9 mouse cellular contexts compared by ENCODE assay signal in genomic region chr2:34826460-34827231, GRCm38 (mm10). TPM values are rescaled to one million over a fixed set of nuclear protein-coding genes. Genes with fewer than 3 reads are reported as not detected.
A peak's percentile ranks its signal among the peaks of the same experiment; 100 is the strongest.
DNase-seq lines count a peak whose midpoint lies in the region; ATAC-seq and TF ChIP-seq lines count a peak whose summit lies in the region.
"Had no signal": no experiment of that assay in that cellular context is flagged by ENCODE, and none has a peak within 500 bp of the region (broad histone marks: within the 10 kb centered on the region; RNA-seq: fewer than 3 reads in every experiment).

No protein-coding gene starts in this region.

- H3K4me1 ChIP-seq in ES-E14 (ENCODE audit: control insufficient read depth in 2 of 2, insufficient read depth in 2 of 2, low read length in 2 of 2, poor library complexity in 1 of 2): peaks cover 3 to 5% of the 10 kb centered on the region in 2 experiments; a peak in 1 of 4 replicates
- H3K4me1 ChIP-seq in forebrain, embryonic 14.5 days (ENCODE audit: control insufficient read depth, insufficient read depth, low read length): peaks cover 3% of the 10 kb centered on the region; the same call in 1 of the 2 replicates
- H3K4me1 ChIP-seq in limb, embryonic 12.5 days (replicated peaks): peaks cover 19% of the 10 kb centered on the region
- H3K4me1 ChIP-seq in neural tube, embryonic 13.5 days (replicated peaks): peaks cover 27% of the 10 kb centered on the region

- in situ Hi-C loops in ES-E14 (cut with MboI; ENCODE audit: low sequenced_read_pairs in 2 of 2, unreplicated experiment in 2 of 2): loop anchor here in 1 of 2 experiments (25.0 kb wide), 1 partner anchor 286 kb away; the partner anchor contains the start of genes AI182371 and Cntrl

- peak overlapping the region; percentile 84 for H3K4me2 ChIP-seq in forebrain, embryonic 14.5 days (ENCODE audit: low read length)
- peak overlapping the region; percentile 84 for H3K4me2 ChIP-seq in limb, embryonic 12.5 days
- H3K4me2 ChIP-seq in neural tube, embryonic 13.5 days: peak overlapping the region; percentile 88

- H3K4me3 ChIP-seq in ES-E14 (ENCODE audit: insufficient read depth in 1 of 2, low read depth in 1 of 2, low read length in 2 of 2, poor library complexity in 1 of 2, severe bottlenecking in 1 of 2): peak overlapping the region; percentile 79 to 82
- peak overlapping the region; percentile 90 for H3K4me3 ChIP-seq in forebrain, embryonic 14.5 days (ENCODE audit: low read depth, low read length)
- peak overlapping the region; percentile 97 for H3K4me3 ChIP-seq in limb, embryonic 12.5 days (replicated peaks)
- peak overlapping the region; percentile 98 for H3K4me3 ChIP-seq in neural tube, embryonic 13.5 days

- peak; percentile 36; the same call in 1 of the 2 replicates for ATAC-seq in forebrain, embryonic 14.5 days
- no peak; the same call in 1 of the 2 replicates for ATAC-seq in limb, embryonic 12.5 days (ENCODE audit: insufficient number of reproducible peaks, insufficient read depth, low FRiP score, low TSS enrichment, low read depth)
- peak; percentile 48; the same call in 1 of the 2 replicates for ATAC-seq in neural tube, embryonic 13.5 days (ENCODE audit: low read depth)

- peak; percentile 81 for DNase-seq in heart, adult 11 months
- DNase-seq in heart, adult 8-10 months (ENCODE audit: low spot score): no peak
- DNase-seq in ES-E14 (ENCODE audit: low read depth, low spot score) (no peak), MN1 (ENCODE audit: low spot score) (no peak)
- no peak for DNase-seq in forebrain, embryonic 14.5 days (ENCODE audit: low spot score)
- DNase-seq in gastrocnemius, postnatal 36 days: no peak

- intact Hi-C loops in gastrocnemius, postnatal 36 days (cut with DNase I): loop anchor here (5.0 kb wide), 1 partner anchor 41 kb away; no protein-coding TSS in a partner anchor

- H3K27me3 ChIP-seq in forebrain, embryonic 14.5 days (replicated peaks; ENCODE audit: control insufficient read depth, insufficient read depth, low read length): 0 out of 2 replicates have a peak, but pooled peaks cover 3% of the 10 kb centered on the region
- no peaks in the 10 kb centered on the region for H3K27me3 ChIP-seq in limb, embryonic 12.5 days
- peaks cover 4% of the 10 kb centered on the region; the same call in 1 of the 2 replicates for H3K27me3 ChIP-seq in neural tube, embryonic 13.5 days
- H3K27me3 ChIP-seq: Patski had no signal

- 41% methylated on average over 20 of the region's 21 CpGs for WGBS in forebrain, embryonic 14.5 days
- 37% methylated on average over 20 of the region's 21 CpGs for WGBS in limb, embryonic 12.5 days
- WGBS in neural tube, embryonic 13.5 days: 35% methylated on average over 20 of the region's 21 CpGs

- H3K9me3 ChIP-seq in ES-E14 (ENCODE audit: control insufficient read depth, insufficient read depth, low read depth, low read length): no peaks in the 10 kb centered on the region
- H3K9me3 ChIP-seq in forebrain, embryonic 14.5 days (replicated peaks; ENCODE audit: control insufficient read depth, low read length): 0 out of 2 replicates have a peak, but pooled peaks cover 6% of the 10 kb centered on the region
- no peaks in the 10 kb centered on the region for H3K9me3 ChIP-seq in limb, embryonic 12.5 days
- no peaks in the 10 kb centered on the region for H3K9me3 ChIP-seq in neural tube, embryonic 13.5 days

- H3K9ac ChIP-seq in ES-E14 (ENCODE audit: insufficient read depth, low read depth, low read length, poor library complexity, severe bottlenecking): peak overlapping the region; percentile 87
- H3K9ac ChIP-seq in forebrain, embryonic 14.5 days (ENCODE audit: low read length): peak overlapping the region; percentile 91
- H3K9ac ChIP-seq in limb, embryonic 12.5 days (replicated peaks): peak overlapping the region; percentile 95
- peak overlapping the region; percentile 96 for H3K9ac ChIP-seq in neural tube, embryonic 13.5 days

- peak overlapping the region; percentile 35; the same call in 1 of the 2 replicates for H3K27ac ChIP-seq in ES-E14 (ENCODE audit: insufficient read depth, low read depth, low read length, poor library complexity, severe bottlenecking)
- H3K27ac ChIP-seq in forebrain, embryonic 14.5 days (ENCODE audit: low read depth, low read length): 0 out of 2 replicates have a peak overlapping the region, but pooled peaks have one; percentile 27
- peak overlapping the region; percentile 83; the same call in 1 of the 2 replicates for H3K27ac ChIP-seq in limb, embryonic 12.5 days
- peak overlapping the region; percentile 71 for H3K27ac ChIP-seq in neural tube, embryonic 13.5 days (replicated peaks)

- H3K36me3 ChIP-seq in ES-E14 (ENCODE audit: control insufficient read depth, insufficient read depth, low read length, poor library complexity, severe bottlenecking): no peaks in the 10 kb centered on the region
- peaks cover 6% of the 10 kb centered on the region; the same call in 1 of the 2 replicates for H3K36me3 ChIP-seq in forebrain, embryonic 14.5 days (ENCODE audit: control insufficient read depth, insufficient read depth, low read length)
- peaks cover 9% of the 10 kb centered on the region for H3K36me3 ChIP-seq in limb, embryonic 12.5 days
- H3K36me3 ChIP-seq in neural tube, embryonic 13.5 days: peaks cover 9% of the 10 kb centered on the region; the same call in 1 of the 2 replicates

TF ChIP-seq in ES-E14, 5 proteins besides CTCF, POLR2A, EP300 and RAD21:
- peak; percentile 75 for TF ChIP-seq ZNF384 (IDR thresholded peaks at IDR 0.05; ENCODE audit: low read depth, low read length)
- TF ChIP-seq HCFC1 (IDR thresholded peaks at IDR 0.05; ENCODE audit: borderline replicate concordance, insufficient read depth, low read length): no peak

RNA-seq across cellular contexts. Expression of gene Fbxw2, which starts 0.5 kb away (rescaled TPM):
- total RNA-seq in heart, adult 8-10 months (2022): 10 to 100 TPM; 41.3 to 48.6 (median 45.1) TPM
- total RNA-seq in ES-E14 (2012; rRNA removed): 50.9 and 57.2 TPM in 2 replicates
- polyA plus RNA-seq in forebrain, embryonic 14.5 days (2014; fragmentation: Nextera tagmentation; extraction: Ambion mirVana): 78.6 and 78.9 TPM in 2 replicates
- 83.0 and 86.8 TPM in 2 replicates for polyA plus RNA-seq in limb, embryonic 12.5 days (2016; fragmentation: Nextera tagmentation; extraction: Ambion mirVana)
- polyA plus RNA-seq in neural tube, embryonic 13.5 days (2015; fragmentation: Nextera tagmentation; extraction: Ambion mirVana): 76.6 and 80.1 TPM in 2 replicates
- total RNA-seq in gastrocnemius, postnatal 36 days (2021): 10 to 100 TPM; 43.9 to 46.6 TPM

RNA-seq across cellular contexts. Expression of gene Gm34653, which starts 6.2 kb away (rescaled TPM):
- total RNA-seq in heart, adult 8-10 months (2022): not detected
- 0.53 and 0.62 TPM in 2 replicates for total RNA-seq in ES-E14 (2012; rRNA removed)
- polyA plus RNA-seq in forebrain, embryonic 14.5 days (2014; fragmentation: Nextera tagmentation; extraction: Ambion mirVana): not detected in 2 replicates
- polyA plus RNA-seq in limb, embryonic 12.5 days (2016; fragmentation: Nextera tagmentation; extraction: Ambion mirVana): 0.13 and 0.17 TPM in 2 replicates
- polyA plus RNA-seq in neural tube, embryonic 13.5 days (2015; fragmentation: Nextera tagmentation; extraction: Ambion mirVana): not detected in 2 replicates
- total RNA-seq in gastrocnemius, postnatal 36 days (2021): not detected

RNA-seq across cellular contexts. Expression of gene Rabepk, which starts 26.9 kb away (rescaled TPM):
- 10 to 100 TPM; 10.2 to 14.5 (median 11.3) TPM for total RNA-seq in heart, adult 8-10 months (2022)
- 32.7 and 34.7 TPM in 2 replicates for total RNA-seq in ES-E14 (2012; rRNA removed)
- 26.9 and 29.3 TPM in 2 replicates for polyA plus RNA-seq in forebrain, embryonic 14.5 days (2014; fragmentation: Nextera tagmentation; extraction: Ambion mirVana)
- 33.4 and 35.7 TPM in 2 replicates for polyA plus RNA-seq in limb, embryonic 12.5 days (2016; fragmentation: Nextera tagmentation; extraction: Ambion mirVana)
- 25.7 and 27.1 TPM in 2 replicates for polyA plus RNA-seq in neural tube, embryonic 13.5 days (2015; fragmentation: Nextera tagmentation; extraction: Ambion mirVana)
- 1 to 10 TPM; 7.5 to 8.6 TPM for total RNA-seq in gastrocnemius, postnatal 36 days (2021)

RNA-seq across cellular contexts. Expression of gene Cutal, which starts 47.5 kb away (rescaled TPM):
- total RNA-seq in heart, adult 8-10 months (2022): 1 to 10 TPM in 2 of 4 experiments, under 1 TPM in 2; 0.87 to 2.1 (median 1.1) TPM
- 0.22 and 0.42 TPM in 2 replicates for total RNA-seq in ES-E14 (2012; rRNA removed)
- 0.08 and 0.16 TPM in 2 replicates for polyA plus RNA-seq in forebrain, embryonic 14.5 days (2014; fragmentation: Nextera tagmentation; extraction: Ambion mirVana)
- polyA plus RNA-seq in limb, embryonic 12.5 days (2016; fragmentation: Nextera tagmentation; extraction: Ambion mirVana): 0.15 TPM in 1 of 2 replicates, not detected in the other
- 0.21 and 0.30 TPM in 2 replicates for polyA plus RNA-seq in neural tube, embryonic 13.5 days (2015; fragmentation: Nextera tagmentation; extraction: Ambion mirVana)
- total RNA-seq in gastrocnemius, postnatal 36 days (2021): under 1 TPM in 1 of 2 experiments, not detected in 1; 0.39 TPM

RNA-seq across cellular contexts. Expression of gene Psmd5, which starts 48.1 kb away (rescaled TPM):
- 10 to 100 TPM; 11.2 to 13.0 (median 11.9) TPM for total RNA-seq in heart, adult 8-10 months (2022)
- 42.4 and 50.6 TPM in 2 replicates for total RNA-seq in ES-E14 (2012; rRNA removed)
- polyA plus RNA-seq in forebrain, embryonic 14.5 days (2014; fragmentation: Nextera tagmentation; extraction: Ambion mirVana): 120 and 129 TPM in 2 replicates
- polyA plus RNA-seq in limb, embryonic 12.5 days (2016; fragmentation: Nextera tagmentation; extraction: Ambion mirVana): 104 TPM in 2 replicates
- polyA plus RNA-seq in neural tube, embryonic 13.5 days (2015; fragmentation: Nextera tagmentation; extraction: Ambion mirVana): 87.4 and 90.4 TPM in 2 replicates
- total RNA-seq in gastrocnemius, postnatal 36 days (2021): 10 to 100 TPM in 1 of 2 experiments, 1 to 10 TPM in 1; 8.8 to 13.3 TPM

Comparison
In these comparisons a context has a peak if more than half of its experiments do, and no peak if none do; other contexts are left out.
1. H3K27ac ChIP-seq: peak in every context shown above with its lines; median percentile 83 in limb, embryonic 12.5 days; 71 in neural tube, embryonic 13.5 days; 35 in ES-E14; 27 in forebrain, embryonic 14.5 days.